Mouse (Mus musculus) bone marrow macrophage, adult 2 months (primary cell): ENCODE results near the gene Apol7e. TPM values are rescaled to one million over a fixed set of nuclear protein-coding genes. Genes with fewer than 3 reads are reported as not detected.
"Not testable (repeated sequence)": the region's sequence is repeated elsewhere in the genome, so short reads cannot be mapped to it uniquely, and the experiment has no call there.

Source experiments
- H3K27ac ChIP-seq: 2 replicates; pipeline ENCODE4 v1.5.1; 2012; ENCODE audit warnings: low read depth, low read length; ENCODE audit not compliant: insufficient read depth
- H3K4me1 ChIP-seq: 2 replicates; pipeline ENCODE4 v1.6.1; 2012; ENCODE audit warnings: low read length; ENCODE audit not compliant: control insufficient read depth, insufficient read depth
- H3K4me3 ChIP-seq: 2 replicates; pipeline ENCODE4 v1.5.1; 2012; ENCODE audit warnings: mild to moderate bottlenecking, low read length, moderate library complexity; ENCODE audit not compliant: insufficient read depth
- CTCF ChIP-seq: IDR thresholded peaks from 2 replicates; pipeline ENCODE4 v1.5.1; 2012; ENCODE audit warnings: low read depth, mild to moderate bottlenecking, low read length, moderate library complexity
- POLR2A ChIP-seq: IDR thresholded peaks from 2 replicates; pipeline ENCODE4 v1.6.1; 2012; ENCODE audit warnings: mild to moderate bottlenecking, low read depth, low read length, borderline replicate concordance
- polyA plus RNA-seq: library from polyadenylated mRNA; stranded (reverse); fragments of >200 nt; gene quantifications from 2 replicates; pipeline ENCODE4 v1.2.4, GENCODE M21; 2012; ENCODE audit not compliant: missing spikeins, insufficient read depth, insufficient read length

The Apol7e gene
- polyA plus RNA-seq, 1 experiment, result not detected

- not testable (repeated sequence) for H3K27ac ChIP-seq, H3K4me1 ChIP-seq
These were observed 29.1 kb downstream of the Apol7e start for GRCm38 (mm10) chr15:77727745-77728144.

DNA sequence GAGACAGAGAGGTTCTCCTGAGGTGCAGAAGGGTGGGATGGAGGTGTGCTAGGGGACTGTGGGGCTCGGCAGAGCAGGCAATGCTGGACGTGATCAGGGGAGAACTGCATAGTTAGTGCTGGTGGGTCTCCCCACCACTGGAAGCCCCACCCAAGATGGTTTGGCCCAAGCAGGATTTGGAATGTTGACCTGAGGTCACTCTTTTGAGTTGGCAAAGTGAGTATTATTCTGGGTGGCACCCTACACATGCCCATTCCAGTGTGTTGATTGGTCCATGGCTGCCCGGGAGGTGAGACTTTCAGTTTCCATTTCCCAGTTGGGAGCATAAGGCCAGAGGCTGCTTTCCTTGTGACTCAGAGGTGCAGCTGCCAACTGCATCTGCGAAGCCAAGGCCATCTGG, 30.1 kb downstream of the Apol7e start, which contains the start of gene Apol9b:
Apol9b (plus strand) TSS at position 301 of the 400 bp plus-strand sequence.
- not testable (repeated sequence) for H3K4me3 ChIP-seq, H3K4me1 ChIP-seq, H3K27ac ChIP-seq

More at GRCm38 (mm10) chr15:77727745-77728144, 29.1 kb downstream of the Apol7e start:
- H3K4me3 ChIP-seq, result not testable (repeated sequence)

DNA sequence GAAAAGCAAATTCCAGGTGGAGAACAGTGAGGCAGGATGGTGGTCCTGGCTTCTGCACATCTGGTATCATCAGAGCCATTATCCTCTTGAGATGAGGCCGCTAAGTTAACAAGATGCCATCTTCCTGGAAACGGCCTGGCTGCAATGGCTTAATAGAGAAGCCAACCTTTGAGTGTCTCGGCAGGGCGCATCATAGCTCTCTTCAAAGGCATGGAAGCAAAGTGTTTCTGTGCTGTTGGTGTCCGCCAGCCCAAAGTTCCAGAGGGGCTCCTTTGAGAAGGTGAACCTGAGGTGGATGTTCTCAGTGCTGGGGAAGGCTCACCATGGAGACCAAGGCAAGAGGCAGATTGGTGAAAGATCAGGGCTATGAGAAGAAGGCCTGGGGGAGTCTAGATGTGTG, 32.9 kb downstream of the Apol7e start:
- no peak overlapping the region for H3K4me3 ChIP-seq
- no peak overlapping the region for H3K27ac ChIP-seq
- no peaks in the 10 kb centered on the region for H3K4me1 ChIP-seq
- TF ChIP-seq CTCF (no peak), POLR2A (no peak)

DNA sequence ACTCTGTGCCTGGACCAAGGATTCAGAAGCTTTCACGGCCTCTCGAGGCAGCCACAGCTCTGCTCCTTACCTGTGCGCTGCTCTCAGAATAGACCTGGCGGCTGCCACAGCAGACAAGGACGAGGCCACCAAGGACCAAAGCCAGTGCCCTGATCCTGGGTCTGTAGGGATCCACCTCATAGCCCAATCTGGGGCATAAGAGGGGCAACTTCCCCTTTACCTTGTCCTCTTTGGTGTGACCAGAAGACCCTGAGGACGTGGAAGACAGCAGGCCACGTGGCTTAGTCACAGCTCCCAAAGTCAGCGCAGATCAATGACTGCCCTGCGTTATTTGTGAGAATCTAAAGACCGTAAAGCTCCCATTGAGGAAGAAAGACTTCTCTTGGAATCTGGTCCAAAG, 34.2 kb downstream of the Apol7e start:
- not testable (repeated sequence) for H3K4me3 ChIP-seq, H3K27ac ChIP-seq, H3K4me1 ChIP-seq

GRCm38 (mm10) chr15:77733380-77733779, 34.7 kb downstream of the Apol7e start:
- H3K4me3 ChIP-seq, H3K4me1 ChIP-seq, H3K27ac ChIP-seq: not testable (repeated sequence)

DNA sequence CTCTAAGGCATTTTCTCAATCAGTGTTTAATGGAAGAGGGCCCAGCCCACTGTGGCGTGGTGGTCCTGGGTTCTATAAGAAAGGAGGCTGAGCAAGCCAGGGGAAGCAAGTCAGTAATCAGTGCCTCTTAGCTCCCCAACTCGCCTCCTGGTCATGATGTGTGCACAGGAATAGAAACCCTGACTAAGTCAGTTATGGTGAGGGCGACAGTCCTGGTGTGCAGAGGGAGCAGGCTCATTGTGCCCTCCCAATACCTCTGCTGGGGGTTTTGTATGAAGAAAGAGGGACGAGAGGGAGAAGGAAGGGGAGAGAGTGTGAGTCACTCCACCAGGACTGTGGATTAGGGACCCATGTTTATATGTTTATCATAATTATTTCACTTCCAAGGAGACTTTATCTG, 35.2 kb downstream of the Apol7e start:
- H3K4me1 ChIP-seq, H3K27ac ChIP-seq, H3K4me3 ChIP-seq: not testable (repeated sequence)

- TF ChIP-seq POLR2A (no peak), CTCF (no peak)
- Histone ChIP-seq H3K27ac (no peak overlapping the region), H3K4me3 (no peak overlapping the region), H3K4me1 (no peaks in the 10 kb centered on the region)
These were observed 42.0 kb downstream of the Apol7e start for GRCm38 (mm10) chr15:77740511-77741297.

- not testable (repeated sequence) for H3K4me1 ChIP-seq, H3K4me3 ChIP-seq, H3K27ac ChIP-seq
These were observed 42.9 kb downstream of the Apol7e start for GRCm38 (mm10) chr15:77741556-77741955.

DNA sequence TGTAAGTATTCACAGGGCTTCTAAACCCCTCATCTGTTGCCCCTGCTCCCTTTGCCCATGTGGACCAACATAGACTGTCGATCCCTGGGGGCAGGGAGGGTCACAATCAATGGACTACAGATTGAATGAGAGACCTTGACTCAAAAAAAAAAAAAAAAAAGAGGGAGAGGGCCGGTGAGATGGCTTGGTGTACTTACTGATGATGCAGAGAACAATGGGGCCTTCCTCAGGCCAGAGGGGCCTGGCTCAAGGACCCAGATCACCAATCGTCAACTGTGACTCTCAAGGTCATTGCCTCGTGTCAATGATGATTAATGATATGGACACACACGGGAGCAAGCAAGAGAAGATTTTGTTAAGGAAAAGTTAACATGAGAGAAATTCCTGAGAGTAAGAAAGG, 46.0 kb downstream of the Apol7e start:
- no peak overlapping the region for H3K27ac ChIP-seq
- TF ChIP-seq POLR2A, result no peak
- no peak for TF ChIP-seq CTCF
- no peak overlapping the region for H3K4me3 ChIP-seq
- no peaks in the 10 kb centered on the region for H3K4me1 ChIP-seq

DNA sequence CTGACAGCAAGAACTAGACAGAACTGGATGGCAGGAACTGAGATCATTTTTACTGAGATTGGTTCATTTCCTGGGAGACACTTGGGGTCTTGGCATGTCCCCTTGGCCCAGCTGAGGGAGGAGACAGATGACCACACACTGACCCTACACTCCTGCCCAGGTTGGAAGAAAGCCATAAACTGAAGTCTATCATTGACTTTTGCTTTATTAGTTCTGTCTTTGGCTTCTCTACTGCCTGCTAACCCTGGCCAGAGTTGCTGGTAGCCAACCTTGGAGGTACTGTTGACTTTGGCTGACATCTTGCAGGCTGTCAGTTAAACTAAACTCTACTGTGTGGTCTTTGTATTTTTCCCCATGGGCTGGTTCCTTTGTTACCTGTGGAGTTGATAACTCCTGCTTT, 46.4 kb downstream of the Apol7e start:
- no peak overlapping the region for H3K4me3 ChIP-seq
- no peak overlapping the region for H3K27ac ChIP-seq
- TF ChIP-seq POLR2A (no peak), CTCF (no peak)
- H3K4me1 ChIP-seq, result no peaks in the 10 kb centered on the region

DNA sequence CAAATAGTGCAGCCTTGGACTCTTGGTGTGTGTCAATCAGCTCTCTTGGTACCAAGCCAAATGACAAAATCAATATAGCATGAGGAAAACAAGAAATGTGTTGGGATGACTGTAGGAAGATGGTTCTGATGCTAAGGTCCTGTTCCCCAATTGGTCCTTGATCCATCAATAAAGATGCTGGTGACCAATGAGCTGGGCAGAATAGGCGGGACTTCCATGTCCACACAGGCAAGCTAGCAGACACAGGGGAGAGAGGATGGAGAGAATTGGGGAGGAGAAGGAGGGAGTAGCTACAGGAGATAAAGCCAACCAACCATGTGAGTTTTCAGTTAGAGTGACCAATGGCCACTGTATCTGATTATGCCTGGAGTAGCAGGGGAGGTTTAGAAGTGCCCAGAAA, 47.7 kb downstream of the Apol7e start:
- Histone ChIP-seq H3K27ac (no peak overlapping the region), H3K4me3 (no peak overlapping the region), H3K4me1 (no peaks in the 10 kb centered on the region)
- TF ChIP-seq CTCF, result no peak
- no peak for TF ChIP-seq POLR2A

DNA sequence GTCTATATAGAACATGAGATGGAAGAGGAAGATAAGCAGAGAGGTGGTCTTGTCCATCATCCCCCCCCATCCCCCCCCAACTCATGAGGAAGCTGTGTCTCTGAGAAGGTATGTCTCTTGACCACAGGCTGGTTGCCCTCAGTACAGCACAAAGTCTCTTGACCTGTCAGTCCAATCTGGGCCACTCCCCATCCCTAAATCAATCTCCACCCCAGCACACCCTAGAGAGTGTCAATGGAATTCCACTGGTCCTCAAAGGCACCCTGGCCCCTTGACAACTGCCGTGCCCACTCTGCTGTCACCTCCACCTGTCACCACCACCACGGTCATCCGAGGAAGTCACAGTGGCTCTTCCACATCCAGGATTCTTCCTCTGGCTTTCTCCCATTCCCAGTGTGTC, 49.8 kb downstream of the Apol7e start:
- Histone ChIP-seq H3K4me3 (no peak overlapping the region), H3K27ac (no peak overlapping the region), H3K4me1 (no peaks in the 10 kb centered on the region)
- TF ChIP-seq CTCF (no peak), POLR2A (no peak)
